Mouse (Mus musculus) lung, embryonic 14.5 days (tissue): ENCODE data around the gene Rce1. TPM values are rescaled to one million over a fixed set of nuclear protein-coding genes. Genes with fewer than 3 reads are reported as not detected.

Experiments used
- ATAC-seq: fragments of 200-750 bp; cut with Nextera tagmentation; 2 replicates; pipeline ENCODE4 v1.8.0; 2017; ENCODE audit warnings: mild to moderate bottlenecking, moderate TSS enrichment, moderate library complexity; ENCODE audit not compliant: insufficient read depth
- DNase-seq: peaks from one replicate; pipeline ENCODE4 v3.0.0-alpha.2; 2015
- H3K27ac ChIP-seq: fragments of 300-500 bp; sonication (generic); 2 replicates; pipeline ENCODE4 v1.5.1; 2014; ENCODE audit warnings: low read depth, mild to moderate bottlenecking, moderate library complexity
- H3K27me3 ChIP-seq: fragments of 300-500 bp; sonication (generic); 2 replicates; pipeline ENCODE4 v1.6.1; 2014; ENCODE audit warnings: low read length, control low read depth; ENCODE audit not compliant: insufficient read depth
- H3K36me3 ChIP-seq: fragments of 300-500 bp; sonication (generic); 2 replicates; pipeline ENCODE4 v1.6.1; 2014; ENCODE audit warnings: control low read depth; ENCODE audit not compliant: insufficient read depth
- H3K4me1 ChIP-seq: fragments of 300-500 bp; sonication (generic); 2 replicates; pipeline ENCODE4 v1.6.1; 2014; ENCODE audit warnings: antibody characterized with exemption, control low read depth; ENCODE audit not compliant: insufficient read depth
- H3K4me2 ChIP-seq: fragments of 300-500 bp; sonication (generic); 2 replicates; pipeline ENCODE4 v1.6.1; 2014; ENCODE audit warnings: mild to moderate bottlenecking
- H3K4me3 ChIP-seq: fragments of 300-500 bp; sonication (generic); 2 replicates; pipeline ENCODE4 v1.5.1; 2014; ENCODE audit warnings: low read depth, low read length
- H3K9ac ChIP-seq: fragments of 300-500 bp; sonication (generic); 2 replicates; pipeline ENCODE4 v1.6.1; 2014
- H3K9me3 ChIP-seq: fragments of 300-500 bp; sonication (generic); 2 replicates; pipeline ENCODE4 v1.6.1; 2016; ENCODE audit warnings: low read depth, low read length, control low read depth
- CTCF ChIP-seq: IDR thresholded peaks from 2 replicates; pipeline ENCODE4 v1.5.1; 2016; ENCODE audit warnings: antibody characterized with exemption, low read depth
- WGBS: fragments of 180-500 bp; shearing (Covaris S2); extraction: QIAGEN DNeasy Blood & Tissue Kit; methylation state at CpG from one replicate; pipeline ENCODE4 v1.1.7; 2014; 5-methylcytosine and 5-hydroxymethylcytosine counted together
- polyA plus RNA-seq: library from polyadenylated mRNA; unstranded; fragments of >200 nt; fragmentation: Nextera tagmentation; extraction: Ambion mirVana; gene quantifications from 2 replicates; pipeline ENCODE4 v1.2.1, GENCODE M21; 2014

Gene Rce1
- polyA plus RNA-seq, 1 experiment from 2014 or later = 74.7 TPM

DNA sequence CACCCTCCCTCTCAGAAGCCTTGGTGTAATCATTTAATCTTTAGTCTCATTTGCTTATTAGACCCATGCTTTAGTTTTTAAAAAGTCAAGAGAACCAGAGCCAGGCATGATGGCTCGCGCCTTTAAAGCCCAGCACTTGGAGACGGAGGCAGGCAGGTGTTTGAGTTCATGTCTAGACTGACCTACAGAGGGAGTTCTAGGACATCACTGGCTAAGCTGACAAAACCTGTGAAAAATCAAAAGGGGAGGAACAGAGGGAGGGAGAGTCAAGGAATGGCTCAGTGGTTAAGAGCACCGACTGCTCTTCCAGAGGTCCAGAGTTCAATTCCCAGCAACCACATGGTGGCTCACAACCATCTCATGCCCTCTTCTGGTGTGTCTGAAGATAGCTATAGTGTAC, 10.5 kb upstream of the Rce1 start:
- WGBS = 68% methylated on average over 4 of the region's 4 CpGs
- no peak for DNase-seq
- H3K9me3 ChIP-seq = no peaks in the 10 kb centered on the region
- no peak overlapping the region for H3K4me2 ChIP-seq
- no peak overlapping the region for H3K4me3 ChIP-seq
- H3K4me1 ChIP-seq = no peaks in the 10 kb centered on the region
- H3K36me3 ChIP-seq = no peaks in the 10 kb centered on the region
- H3K27ac ChIP-seq = no peak overlapping the region
- no peaks in the 10 kb centered on the region for H3K27me3 ChIP-seq
- no peak for TF ChIP-seq CTCF
- no peak overlapping the region for H3K9ac ChIP-seq
- ATAC-seq = no peak

- WGBS = 0% methylated on average over 1 of the region's 1 CpGs
- Histone ChIP-seq H3K27me3 (no peaks in the 10 kb centered on the region), H3K4me3 (no peak overlapping the region), H3K27ac (no peak overlapping the region), H3K36me3 (peaks cover 5% of the 10 kb centered on the region; the same call in 1 of the 2 replicates), H3K4me2 (no peak overlapping the region), H3K9me3 (no peaks in the 10 kb centered on the region), H3K4me1 (peaks cover 10% of the 10 kb centered on the region; the same call in 1 of the 2 replicates), H3K9ac (no peak overlapping the region)
- ATAC-seq = no peak
- TF ChIP-seq CTCF = peak; percentile 84
- peak; percentile 85 for DNase-seq
Measured at GRCm38 (mm10) chr19:4628819-4629218, 3.4 kb upstream of the Rce1 start.

GRCm38 (mm10) chr19:4625829-4626535, 541 bp upstream of the Rce1 start:
- ATAC-seq = peak; percentile 79
- WGBS = 2% methylated on average over 35 of the region's 35 CpGs

GRCm38 (mm10) chr19:4624406-4625178, 849 bp downstream of the Rce1 start:
- H3K4me1 ChIP-seq = peaks cover 10% of the 10 kb centered on the region; the same call in 1 of the 2 replicates
- peaks cover 36% of the 10 kb centered on the region; the same call in 1 of the 2 replicates for H3K36me3 ChIP-seq
- H3K27me3 ChIP-seq = no peaks in the 10 kb centered on the region
- H3K9ac ChIP-seq = peak overlapping the region; percentile 96
- no peaks in the 10 kb centered on the region for H3K9me3 ChIP-seq
- H3K27ac ChIP-seq = peak overlapping the region; percentile 89
- ATAC-seq (no peak; the same call in none of the 2 replicates), DNase-seq (no peak)
- H3K4me3 ChIP-seq = peak overlapping the region; percentile 82
- no peak for TF ChIP-seq CTCF
- peak overlapping the region; percentile 68 for H3K4me2 ChIP-seq
- 23% methylated on average over 4 of the region's 4 CpGs for WGBS

More at GRCm38 (mm10) chr19:4625829-4626535, 541 bp upstream of the Rce1 start:
- Histone ChIP-seq H3K27ac (peak overlapping the region; percentile 89), H3K4me2 (peak overlapping the region; percentile 68), H3K9me3 (no peaks in the 10 kb centered on the region), H3K9ac (peak overlapping the region; percentile 96), H3K4me3 (peak overlapping the region; percentile 82), H3K4me1 (peaks cover 10% of the 10 kb centered on the region; the same call in 1 of the 2 replicates), H3K36me3 (peaks cover 33% of the 10 kb centered on the region; the same call in 1 of the 2 replicates), H3K27me3 (no peaks in the 10 kb centered on the region)
- no peak for TF ChIP-seq CTCF
- DNase-seq = peak; percentile 58

GRCm38 (mm10) chr19:4624006-4624405, 1.4 kb downstream of the Rce1 start:
- Histone ChIP-seq H3K27ac (no peak overlapping the region), H3K27me3 (no peaks in the 10 kb centered on the region), H3K4me1 (peaks cover 10% of the 10 kb centered on the region; the same call in 1 of the 2 replicates), H3K4me2 (no peak overlapping the region), H3K9me3 (no peaks in the 10 kb centered on the region), H3K36me3 (peaks cover 37% of the 10 kb centered on the region; the same call in 1 of the 2 replicates), H3K9ac (peak overlapping the region; percentile 96; the same call in 1 of the 2 replicates), H3K4me3 (no peak overlapping the region)
- 87% methylated on average over 12 of the region's 12 CpGs for WGBS
- ATAC-seq (no peak), DNase-seq (no peak)
- TF ChIP-seq CTCF = no peak

GRCm38 (mm10) chr19:4623419-4623818, 2.0 kb downstream of the Rce1 start:
- no peak for ATAC-seq

DNA sequence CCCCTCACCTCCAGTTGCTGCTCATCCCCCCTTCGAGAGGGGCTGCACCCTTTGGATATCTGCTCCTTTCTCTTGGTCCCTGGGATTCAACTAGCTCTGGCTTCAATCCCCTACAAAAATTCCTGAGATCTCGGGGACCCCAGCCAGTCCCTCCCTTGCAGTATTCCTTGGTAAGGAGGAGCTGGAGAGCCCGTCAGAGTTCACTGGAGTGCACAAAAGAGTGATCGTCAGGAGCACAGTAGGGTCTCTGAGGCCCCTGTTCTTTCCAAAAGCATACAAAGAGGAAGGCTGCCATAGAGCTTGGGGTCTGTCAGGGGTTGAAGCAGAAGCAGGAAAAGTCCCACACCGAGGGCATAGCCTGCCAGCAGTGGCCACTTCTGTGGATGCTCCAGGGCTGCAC, 2.7 kb downstream of the Rce1 start:
- Histone ChIP-seq H3K36me3 (peaks cover 37% of the 10 kb centered on the region; the same call in 1 of the 2 replicates), H3K9me3 (no peaks in the 10 kb centered on the region), H3K27ac (no peak overlapping the region), H3K4me1 (peaks cover 10% of the 10 kb centered on the region; the same call in 1 of the 2 replicates), H3K27me3 (no peaks in the 10 kb centered on the region), H3K4me3 (no peak overlapping the region), H3K9ac (no peak overlapping the region), H3K4me2 (no peak overlapping the region)
- 88% methylated on average over 5 of the region's 5 CpGs for WGBS
- no peak for TF ChIP-seq CTCF
- DNase-seq (no peak), ATAC-seq (no peak)

More at GRCm38 (mm10) chr19:4623419-4623818, 2.0 kb downstream of the Rce1 start:
- Histone ChIP-seq H3K4me2 (no peak overlapping the region), H3K4me1 (peaks cover 10% of the 10 kb centered on the region; the same call in 1 of the 2 replicates), H3K27me3 (no peaks in the 10 kb centered on the region), H3K9ac (no peak overlapping the region), H3K36me3 (peaks cover 37% of the 10 kb centered on the region; the same call in 1 of the 2 replicates), H3K9me3 (no peaks in the 10 kb centered on the region), H3K27ac (no peak overlapping the region), H3K4me3 (no peak overlapping the region)
- 93% methylated on average over 9 of the region's 9 CpGs for WGBS
- no peak for TF ChIP-seq CTCF
- no peak for DNase-seq
